Mouse (Mus musculus) CH12.LX (cell line): ENCODE data around the gene Ptprg.

Experiments
- CTCF ChIP-seq, 2 experiments: IDR thresholded peaks in 1 of 2; conservative IDR thresholded peaks in 1 of 2; 2 replicates each; pipeline ENCODE4 v1.5.1; 2011 to 2012; ENCODE audit warnings: low read depth in 2 of 2, low read length in 2 of 2, improper control_type of control experiment in 1 of 2, inconsistent platforms in 1 of 2, mild to moderate bottlenecking in 1 of 2, moderate library complexity in 1 of 2
- EP300 ChIP-seq: IDR thresholded peaks from 2 replicates; pipeline ENCODE4 v1.6.1; 2011; ENCODE audit warnings: low read length, improper control_type of control experiment
- NELFE ChIP-seq: IDR thresholded peaks from 2 replicates; pipeline ENCODE4 v1.6.1; 2011; ENCODE audit warnings: low read depth, low read length, improper control_type of control experiment
- NRF1 ChIP-seq: IDR thresholded peaks from 2 replicates; pipeline ENCODE4 v1.6.1; 2014; ENCODE audit warnings: low read depth, mild to moderate bottlenecking, inconsistent platforms, low read length, improper control_type of control experiment, moderate library complexity
- POLR2A ChIP-seq: IDR thresholded peaks from 2 replicates; pipeline ENCODE4 v1.6.1; 2011; ENCODE audit warnings: low read depth, mild to moderate bottlenecking, improper control_type of control experiment, low read length
- RAD21 ChIP-seq: IDR thresholded peaks from 2 replicates; pipeline ENCODE4 v1.6.1; 2011; ENCODE audit warnings: low read depth, mild to moderate bottlenecking, low read length, improper control_type of control experiment, moderate library complexity
- SMC3 ChIP-seq: IDR thresholded peaks from 2 replicates; pipeline ENCODE4 v1.6.1; 2011; ENCODE audit warnings: low read depth, low read length, improper control_type of control experiment
- ZKSCAN1 ChIP-seq: IDR thresholded peaks from 2 replicates; pipeline ENCODE4 v1.6.1; 2012; ENCODE audit warnings: low read depth, inconsistent platforms, low read length, improper control_type of control experiment, borderline replicate concordance

GRCm38 (mm10) chr14:11712146-11712545 is 158.8 kb downstream of the Ptprg start:
- no peak for TF ChIP-seq CTCF (conservative IDR thresholded peaks at IDR 0.05 in 1 of 2, IDR thresholded peaks at IDR 0.05 in 1 of 2; ENCODE audit: low read depth in 2 of 2, low read length in 2 of 2)
- TF ChIP-seq EP300: no peak
- no peak for TF ChIP-seq POLR2A
- no peak for TF ChIP-seq ZKSCAN1
- TF ChIP-seq SMC3: no peak
- no peak for TF ChIP-seq NRF1
- TF ChIP-seq NELFE: no peak
- no peak for TF ChIP-seq RAD21
